Mouse (Mus musculus) heart, embryonic 14.5 days (tissue): ENCODE measurements around the gene Mphosph6. TPM values are rescaled to one million over a fixed set of nuclear protein-coding genes. Genes with fewer than 3 reads are reported as not detected.
A peak's percentile ranks its signal among the peaks of the same experiment; 100 is the strongest.

ENCODE experiments used
- ATAC-seq: fragments of 200-750 bp; cut with Nextera tagmentation; 2 replicates; pipeline ENCODE4 v1.8.0; 2017; ENCODE audit warnings: low read depth, moderate TSS enrichment; ENCODE audit not compliant: insufficient number of reproducible peaks, insufficient read depth, low FRiP score
- H3K27ac ChIP-seq, 2 experiments: fragments of 200-500 bp in 1 of 2; fragments of 300-500 bp in 1 of 2; sonication (generic) in 1 of 2; replicated peaks in 1 of 2; 2 replicates each; pipeline ENCODE4 v1.5.1; 2012 to 2014; ENCODE audit warnings: low read depth in 2 of 2, low read length in 2 of 2, control low read depth in 1 of 2, mild to moderate bottlenecking in 1 of 2, mixed read lengths in 1 of 2; ENCODE audit not compliant: control insufficient read depth in 1 of 2, insufficient read depth in 1 of 2
- H3K27me3 ChIP-seq: fragments of 300-500 bp; sonication (generic); 2 replicates; pipeline ENCODE4 v1.6.1; 2014; ENCODE audit warnings: mild to moderate bottlenecking, low read length, control low read depth; ENCODE audit not compliant: control insufficient read depth, insufficient read depth
- H3K36me3 ChIP-seq: fragments of 300-500 bp; sonication (generic); 2 replicates; pipeline ENCODE4 v1.6.1; 2014; ENCODE audit warnings: mild to moderate bottlenecking, control low read depth, low read length, mixed read lengths; ENCODE audit not compliant: control insufficient read depth, insufficient read depth
- H3K4me1 ChIP-seq, 2 experiments: fragments of 200-500 bp in 1 of 2; fragments of 300-500 bp in 1 of 2; sonication (generic) in 1 of 2; 2 replicates each; pipeline ENCODE4 v1.6.1; 2012 to 2014; ENCODE audit warnings: low read length in 2 of 2, control low read depth in 1 of 2, mixed read lengths in 1 of 2; ENCODE audit not compliant: control insufficient read depth in 2 of 2, insufficient read depth in 2 of 2
- H3K4me2 ChIP-seq: fragments of 300-500 bp; sonication (generic); 2 replicates; pipeline ENCODE4 v1.6.1; 2014; ENCODE audit warnings: mild to moderate bottlenecking, low read length
- H3K4me3 ChIP-seq, 2 experiments: fragments of 200-500 bp in 1 of 2; fragments of 300-500 bp in 1 of 2; sonication (generic) in 1 of 2; 2 replicates each; pipeline ENCODE4 v1.5.1; 2012 to 2014; ENCODE audit warnings: low read length in 2 of 2, mild to moderate bottlenecking in 2 of 2, control low read depth in 1 of 2, low read depth in 1 of 2, moderate library complexity in 1 of 2; ENCODE audit not compliant: control insufficient read depth in 1 of 2, insufficient read depth in 1 of 2
- H3K9ac ChIP-seq: fragments of 300-500 bp; sonication (generic); 2 replicates; pipeline ENCODE4 v1.6.1; 2014; ENCODE audit warnings: mild to moderate bottlenecking, low read length
- H3K9me3 ChIP-seq: fragments of 300-500 bp; sonication (generic); 2 replicates; pipeline ENCODE4 v1.6.1; 2016; ENCODE audit warnings: low read length, control low read depth; ENCODE audit not compliant: control insufficient read depth
- WGBS: fragments of 180-500 bp; shearing (Covaris S2); extraction: QIAGEN DNeasy Blood & Tissue Kit; methylation state at CpG from one replicate; pipeline ENCODE4 v1.1.7; 2014; 5-methylcytosine and 5-hydroxymethylcytosine counted together
- polyA plus RNA-seq: library from polyadenylated mRNA; unstranded; fragments of >200 nt; fragmentation: Nextera tagmentation; extraction: Ambion mirVana; gene quantifications from 2 replicates; pipeline ENCODE4 v1.2.1, GENCODE M21; 2014

Mphosph6 gene
- polyA plus RNA-seq, 1 experiment from 2014 or later, result 32.4 TPM

GRCm38 (mm10) chr8:117747886-117748730, 53.6 kb downstream of the Mphosph6 start:
- no peak overlapping the region for H3K27ac ChIP-seq
- WGBS, result 66% methylated on average over 8 of the region's 9 CpGs
- H3K4me1 ChIP-seq, result no peaks in the 10 kb centered on the region; a peak in 1 of 4 replicates
- H3K4me3 ChIP-seq, result no peak overlapping the region
- no peak for ATAC-seq
- no peaks in the 10 kb centered on the region for H3K36me3 ChIP-seq
- H3K4me2 ChIP-seq, result no peak overlapping the region
- no peaks in the 10 kb centered on the region for H3K9me3 ChIP-seq
- no peaks in the 10 kb centered on the region for H3K27me3 ChIP-seq
- no peak overlapping the region for H3K9ac ChIP-seq

- H3K36me3 ChIP-seq, result no peaks in the 10 kb centered on the region
- peaks cover 4 to 5% of the 10 kb centered on the region in 2 experiments for H3K4me1 ChIP-seq
- no peak overlapping the region for H3K4me3 ChIP-seq
- no peaks in the 10 kb centered on the region for H3K27me3 ChIP-seq
- no peak overlapping the region for H3K9ac ChIP-seq
- no peak for ATAC-seq
- no peak overlapping the region for H3K27ac ChIP-seq
- H3K9me3 ChIP-seq, result no peaks in the 10 kb centered on the region
- H3K4me2 ChIP-seq, result no peak overlapping the region
- 39% methylated on average over 2 of the region's 2 CpGs for WGBS
Observed at GRCm38 (mm10) chr8:117747428-117747827, 54.3 kb downstream of the Mphosph6 start.

- WGBS, result 66% methylated on average over 5 of the region's 5 CpGs
- Histone ChIP-seq H3K4me3 (no peak overlapping the region), H3K4me2 (no peak overlapping the region), H3K4me1 (peaks cover 7 to 8% of the 10 kb centered on the region in 2 experiments), H3K36me3 (no peaks in the 10 kb centered on the region), H3K9me3 (no peaks in the 10 kb centered on the region), H3K27ac (no peak overlapping the region), H3K27me3 (no peaks in the 10 kb centered on the region), H3K9ac (no peak overlapping the region)
- ATAC-seq, result no peak
Observed at GRCm38 (mm10) chr8:117746651-117747050, 55.1 kb downstream of the Mphosph6 start.

GRCm38 (mm10) chr8:117742431-117743012, 59.2 kb downstream of the Mphosph6 start:
- no peak for ATAC-seq
- WGBS, result 57% methylated on average over 15 of the region's 15 CpGs
- no peaks in the 10 kb centered on the region for H3K27me3 ChIP-seq

More at GRCm38 (mm10) chr8:117742431-117743012, 59.2 kb downstream of the Mphosph6 start:
- no peak overlapping the region for H3K4me2 ChIP-seq
- no peak overlapping the region for H3K9ac ChIP-seq
- H3K36me3 ChIP-seq, result no peaks in the 10 kb centered on the region
- H3K27ac ChIP-seq, result peak overlapping the region in 1 of 2 experiments; percentile 30; a peak in 1 of 4 replicates
- H3K4me1 ChIP-seq, result peaks cover 7 to 8% of the 10 kb centered on the region in 2 experiments
- H3K4me3 ChIP-seq, result no peak overlapping the region
- no peaks in the 10 kb centered on the region for H3K9me3 ChIP-seq

Other genes with a start within 250 kb of the Mphosph6 start
- gene Sdr42e1, start 128.3 kb downstream of the Mphosph6 start, polyA plus RNA-seq, result 0.46 and 0.55 TPM in 2 replicates
- gene Hsd17b2, start 100.0 kb downstream of the Mphosph6 start, polyA plus RNA-seq, result not detected in 2 replicates